Mouse (Mus musculus) B cell, adult 62 days (primary cell): ENCODE data around the gene Gosr1. TPM values are rescaled to one million over a fixed set of nuclear protein-coding genes. Genes with fewer than 3 reads are reported as not detected.

Source experiments
- total RNA-seq: library from RNA; stranded (reverse); gene quantifications from 4 replicates; pipeline ENCODE4 v1.2.4, GENCODE M21; 2023

The Gosr1 gene
- total RNA-seq, result 38.3 to 53.1 TPM (median 45.4 TPM) in 4 replicates

DNA sequence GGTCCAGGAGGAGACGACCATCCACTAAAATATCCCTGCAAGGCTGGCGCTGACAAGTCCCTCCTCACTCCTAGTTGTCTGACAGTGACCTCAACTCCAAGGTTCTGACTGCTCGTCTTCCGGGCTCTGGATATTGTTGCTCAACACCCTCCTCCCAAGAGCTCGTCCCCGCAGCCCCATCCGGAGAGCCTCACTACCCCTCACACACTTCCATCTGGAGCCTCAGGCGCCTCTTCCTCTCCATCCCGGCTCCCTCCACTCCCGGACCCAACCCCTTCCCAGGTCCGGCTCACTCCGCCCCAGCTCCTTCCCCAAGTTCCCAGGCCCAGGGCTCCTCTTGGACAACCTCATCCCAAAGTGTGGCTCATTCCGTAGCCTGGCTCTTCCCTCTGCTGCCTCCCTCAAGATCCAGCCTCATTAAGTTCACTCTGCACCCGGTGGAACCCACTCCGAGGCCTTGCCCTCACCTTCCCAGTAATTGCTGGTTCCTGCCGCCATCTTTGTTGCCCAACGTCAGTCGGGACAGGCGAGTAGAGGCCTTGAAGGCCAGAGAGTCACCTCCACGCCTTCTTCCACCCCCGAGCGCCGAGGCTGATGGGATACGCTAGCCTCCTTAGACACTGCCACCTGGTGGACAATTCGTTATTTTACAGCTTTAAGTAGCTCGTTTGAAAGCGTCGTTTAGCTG is at the start of gene Gosr1:
Gosr1 (minus strand) TSS at position 527 of the 688 bp plus-strand sequence.

DNA sequence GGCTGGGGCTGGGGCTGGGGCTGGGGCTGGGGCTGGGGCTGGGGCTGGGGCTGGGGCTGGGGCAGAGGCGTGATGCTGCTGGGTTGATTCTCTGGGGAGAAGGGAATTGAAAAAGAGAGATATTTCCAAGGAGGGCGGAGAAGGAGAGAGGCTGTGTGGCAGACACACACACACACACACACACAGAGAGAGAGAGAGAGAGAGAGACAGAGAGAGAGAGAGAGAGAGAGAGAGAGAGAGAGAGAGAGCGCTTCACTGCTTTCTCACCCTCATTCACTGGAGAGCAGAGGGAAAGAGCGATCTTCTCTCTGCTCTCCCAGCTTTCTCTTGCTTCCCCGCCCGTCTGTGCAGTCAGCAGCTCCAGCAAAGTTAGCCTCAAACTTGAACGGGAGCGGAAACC is 83.9 kb downstream of the Gosr1 start, which contains the start of gene Trarg1:
Trarg1 (plus strand) TSS at position 301 of the 400 bp plus-strand sequence.

Other genes starting within 250 kb of the Gosr1 start
- gene Abr, start 141.3 kb downstream of the Gosr1 start, total RNA-seq, result 23.6 to 30.3 TPM (median 27.0 TPM) in 4 replicates
- gene Bhlha9, start 91.1 kb downstream of the Gosr1 start, total RNA-seq, result not detected in 4 replicates
- not detected in 4 replicates for gene Trarg1, start 83.8 kb downstream of the Gosr1 start, total RNA-seq
- gene Cpd, start 83.4 kb upstream of the Gosr1 start, total RNA-seq, result 0.91 to 2.0 TPM (median 1.5 TPM) in 4 replicates
- not detected in 4 replicates for gene Tmigd1, start 138.6 kb upstream of the Gosr1 start, total RNA-seq
- 41.2 to 50.3 TPM (median 48.6 TPM) in 4 replicates for gene Blmh, start 161.2 kb upstream of the Gosr1 start, total RNA-seq
- gene Slc6a4, start 235.0 kb upstream of the Gosr1 start, total RNA-seq, result 0.21 to 0.29 TPM in 2 of 4 replicates, not detected in the others